Mouse (Mus musculus): ENCODE results near the gene Palmd. TPM values are rescaled to one million over a fixed set of nuclear protein-coding genes. Genes with fewer than 3 reads are reported as not detected.

Gene Palmd
- polyA plus RNA-seq, 1 experiment from 2014 or later = 2.6 TPM

DNA sequence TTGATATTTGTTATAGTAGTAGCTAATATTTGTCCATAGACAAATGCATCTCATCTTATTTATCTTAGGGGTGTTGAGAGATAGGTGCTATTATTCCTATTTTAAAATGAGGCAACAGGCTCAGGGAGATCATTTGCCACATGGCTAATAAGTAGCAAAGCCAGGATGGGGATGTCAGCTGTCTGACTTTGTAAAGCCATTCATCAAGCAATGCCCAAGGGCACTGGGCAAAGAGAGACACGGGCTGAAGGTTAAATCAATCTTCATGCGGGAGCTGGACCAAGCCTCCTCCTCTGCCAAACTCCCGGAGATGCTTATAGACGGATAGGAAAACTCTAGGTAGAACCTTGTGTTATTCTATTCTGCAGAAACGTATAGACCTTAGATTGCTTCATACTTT is 999 bp upstream of the Palmd start:
- H3K4me3 ChIP-seq = no peak overlapping the region
- DNase-seq (ENCODE audit: low spot score) = no peak
- no peak overlapping the region for H3K27ac ChIP-seq
- H3K27me3 ChIP-seq (ENCODE audit: insufficient read depth, poor library complexity, severe bottlenecking) = no peaks in the 10 kb centered on the region
- H3K36me3 ChIP-seq = no peaks in the 10 kb centered on the region
- WGBS = 70% methylated on average over 5 of the region's 5 CpGs
- H3K9me3 ChIP-seq = no peaks in the 10 kb centered on the region
- peaks cover 26% of the 10 kb centered on the region for H3K4me1 ChIP-seq (replicated peaks)

DNA sequence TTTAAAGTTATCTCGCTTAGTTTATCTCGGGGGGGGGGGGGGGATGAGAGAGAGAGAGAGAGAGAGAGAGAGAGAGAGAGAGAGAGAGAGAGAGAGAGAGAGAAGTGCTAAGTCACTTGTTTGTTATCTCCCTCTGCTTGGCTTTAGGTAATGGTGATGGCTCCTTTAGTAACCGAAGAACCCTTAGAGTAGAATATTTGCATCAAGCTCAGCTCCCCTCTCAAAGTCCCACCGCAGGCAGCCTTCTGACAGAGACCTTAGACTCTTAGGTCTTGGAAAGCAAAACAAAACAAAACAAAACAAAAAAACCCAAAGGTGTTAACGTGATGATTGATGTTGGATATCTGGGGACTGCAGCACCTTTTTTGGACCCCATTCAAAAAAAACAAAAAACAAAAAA is 216 bp upstream of the Palmd start:
- H3K27me3 ChIP-seq (ENCODE audit: insufficient read depth, poor library complexity, severe bottlenecking) = no peaks in the 10 kb centered on the region
- peak overlapping the region; percentile 77 for H3K27ac ChIP-seq
- DNase-seq (ENCODE audit: low spot score) = no peak
- H3K4me1 ChIP-seq (replicated peaks) = peaks cover 26% of the 10 kb centered on the region
- no peaks in the 10 kb centered on the region for H3K36me3 ChIP-seq
- H3K9me3 ChIP-seq = no peaks in the 10 kb centered on the region
- peak overlapping the region; percentile 49 for H3K4me3 ChIP-seq
- WGBS = 27% methylated on average over 5 of the region's 5 CpGs

DNA sequence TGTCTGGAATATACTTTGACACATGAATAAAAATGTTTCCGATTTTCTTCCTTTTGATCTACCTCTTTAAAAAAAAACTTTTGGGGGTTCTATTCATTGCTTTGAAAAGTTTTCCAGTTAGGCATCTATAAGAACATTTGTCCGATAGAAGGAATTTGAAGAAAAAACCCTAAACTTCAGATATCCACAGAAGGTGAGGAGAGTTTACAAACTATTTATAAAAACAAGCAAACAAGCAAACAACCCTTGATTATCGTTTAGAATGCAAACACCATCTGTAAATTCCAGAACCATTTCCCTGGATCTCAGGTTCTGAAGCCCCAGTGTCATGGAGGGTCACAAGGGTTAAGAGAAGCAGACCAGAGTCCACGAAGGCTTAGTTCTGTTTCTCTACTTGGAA is 820 bp downstream of the Palmd start, which contains the start of gene 4930455H04Rik:
4930455H04Rik (plus strand) TSS at position 301 of the 400 bp plus-strand sequence.
- Histone ChIP-seq H3K36me3 (no peaks in the 10 kb centered on the region), H3K4me3 (peak within 1 kb of the TSS; percentile 49), H3K4me1 (replicated peaks) (peaks cover 26% of the 10 kb centered on the region), H3K27me3 (ENCODE audit: insufficient read depth, poor library complexity, severe bottlenecking) (no peaks in the 10 kb centered on the region), H3K27ac (peak within 1 kb of the TSS; percentile 77), H3K9me3 (no peaks in the 10 kb centered on the region)
- DNase-seq (ENCODE audit: low spot score) = no peak
- WGBS = 74% methylated on average over 4 of the region's 4 CpGs

DNA sequence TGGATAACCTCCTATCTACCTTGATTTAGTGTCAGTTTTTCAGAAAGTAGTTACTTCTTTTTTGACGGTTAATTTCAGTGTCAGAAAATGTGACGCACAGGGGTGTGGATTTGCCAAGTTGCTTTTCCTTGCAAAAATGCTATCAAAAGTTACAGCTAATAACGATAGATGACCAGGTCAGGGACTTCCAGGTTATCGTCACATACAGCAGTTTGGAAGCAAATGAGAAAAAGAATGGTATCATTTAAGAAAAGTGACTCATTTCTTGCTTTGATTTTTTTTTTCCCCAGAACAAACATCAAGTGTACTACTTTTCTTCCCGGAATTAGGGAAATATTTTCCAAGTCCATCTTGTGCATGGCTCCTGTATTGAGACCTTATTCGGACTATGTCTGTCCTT is 1.4 kb downstream of the Palmd start:
- Histone ChIP-seq H3K27me3 (ENCODE audit: insufficient read depth, poor library complexity, severe bottlenecking) (no peaks in the 10 kb centered on the region), H3K4me3 (no peak overlapping the region), H3K4me1 (replicated peaks) (peaks cover 26% of the 10 kb centered on the region), H3K36me3 (no peaks in the 10 kb centered on the region), H3K27ac (no peak overlapping the region), H3K9me3 (no peaks in the 10 kb centered on the region)
- DNase-seq (ENCODE audit: low spot score) = no peak
- 93% methylated on average over 6 of the region's 6 CpGs for WGBS

DNA sequence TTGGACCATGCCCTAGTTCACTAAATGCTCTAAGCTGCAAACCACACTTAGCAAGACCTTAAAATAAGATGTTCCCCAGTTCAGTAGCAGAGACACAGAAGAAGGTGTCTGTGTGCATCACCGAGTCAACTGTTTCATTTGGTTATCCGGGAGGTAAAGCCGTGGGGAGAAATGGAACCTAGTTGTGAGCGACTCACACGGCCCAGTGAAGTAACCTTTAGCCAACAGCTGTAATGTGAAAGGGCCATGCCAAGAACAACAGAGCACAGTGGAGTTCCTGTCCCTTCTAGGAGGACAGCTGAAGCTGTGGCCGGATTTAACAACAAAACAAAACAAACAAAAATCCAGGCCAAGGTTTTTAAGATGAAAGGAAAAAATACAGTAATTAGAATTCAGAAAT is 2.0 kb downstream of the Palmd start:
- WGBS = 59% methylated on average over 6 of the region's 6 CpGs
- no peak overlapping the region for H3K4me3 ChIP-seq
- peaks cover 27% of the 10 kb centered on the region for H3K4me1 ChIP-seq (replicated peaks)
- no peaks in the 10 kb centered on the region for H3K9me3 ChIP-seq
- H3K36me3 ChIP-seq = no peaks in the 10 kb centered on the region
- no peaks in the 10 kb centered on the region for H3K27me3 ChIP-seq (ENCODE audit: insufficient read depth, poor library complexity, severe bottlenecking)
- no peak for DNase-seq (ENCODE audit: low spot score)
- H3K27ac ChIP-seq = no peak overlapping the region

DNA sequence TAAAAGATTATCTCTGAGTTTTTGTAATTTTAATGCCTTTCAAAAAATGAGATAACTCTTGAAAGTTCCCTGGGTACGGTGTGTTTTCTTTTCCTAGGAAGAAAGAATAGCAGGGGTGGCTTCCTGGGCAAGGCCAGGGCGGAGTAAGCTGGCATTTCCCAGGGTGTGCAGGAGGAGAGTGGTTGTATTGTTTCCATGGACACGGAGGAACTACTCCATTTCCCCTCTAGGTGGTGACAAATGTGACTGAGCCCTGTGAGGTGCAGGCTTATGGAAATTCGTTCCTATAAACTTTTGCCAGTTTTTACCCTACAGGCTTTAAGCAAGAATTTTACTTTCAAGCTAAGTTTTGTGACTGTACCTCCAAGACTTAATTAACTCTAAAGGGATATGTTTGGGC is 2.6 kb downstream of the Palmd start:
- Histone ChIP-seq H3K27ac (no peak overlapping the region), H3K27me3 (ENCODE audit: insufficient read depth, poor library complexity, severe bottlenecking) (no peaks in the 10 kb centered on the region), H3K9me3 (no peaks in the 10 kb centered on the region), H3K4me1 (replicated peaks) (peaks cover 33% of the 10 kb centered on the region), H3K36me3 (no peaks in the 10 kb centered on the region), H3K4me3 (no peak overlapping the region)
- DNase-seq (ENCODE audit: low spot score) = peak; percentile 28
- 25% methylated on average over 4 of the region's 4 CpGs for WGBS

DNA sequence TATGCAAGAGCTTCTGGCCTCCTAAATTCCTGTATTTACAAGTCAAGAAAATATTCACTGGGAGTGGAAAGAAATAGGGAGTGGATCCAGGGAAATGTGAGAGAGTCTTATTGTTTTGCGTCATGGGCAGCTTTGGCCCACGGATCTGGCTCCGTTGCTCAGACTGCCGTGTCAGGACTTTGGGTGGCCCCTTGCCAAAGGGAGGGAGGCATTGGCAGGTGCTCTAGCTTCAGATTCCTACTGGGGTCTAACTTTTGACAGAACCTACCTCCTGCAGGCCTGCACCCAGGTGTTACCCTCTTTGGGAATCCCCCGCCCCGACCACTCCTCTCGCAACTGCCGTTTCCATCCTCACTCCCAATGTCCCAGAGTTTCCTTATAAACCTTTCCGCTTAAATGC is 4.4 kb downstream of the Palmd start:
- H3K27ac ChIP-seq = no peak overlapping the region
- H3K4me3 ChIP-seq = no peak overlapping the region
- no peaks in the 10 kb centered on the region for H3K9me3 ChIP-seq
- WGBS = 92% methylated on average over 9 of the region's 9 CpGs
- DNase-seq (ENCODE audit: low spot score) = no peak
- H3K4me1 ChIP-seq (replicated peaks) = peaks cover 30% of the 10 kb centered on the region
- H3K36me3 ChIP-seq = no peaks in the 10 kb centered on the region
- H3K27me3 ChIP-seq (ENCODE audit: insufficient read depth, poor library complexity, severe bottlenecking) = no peaks in the 10 kb centered on the region

DNA sequence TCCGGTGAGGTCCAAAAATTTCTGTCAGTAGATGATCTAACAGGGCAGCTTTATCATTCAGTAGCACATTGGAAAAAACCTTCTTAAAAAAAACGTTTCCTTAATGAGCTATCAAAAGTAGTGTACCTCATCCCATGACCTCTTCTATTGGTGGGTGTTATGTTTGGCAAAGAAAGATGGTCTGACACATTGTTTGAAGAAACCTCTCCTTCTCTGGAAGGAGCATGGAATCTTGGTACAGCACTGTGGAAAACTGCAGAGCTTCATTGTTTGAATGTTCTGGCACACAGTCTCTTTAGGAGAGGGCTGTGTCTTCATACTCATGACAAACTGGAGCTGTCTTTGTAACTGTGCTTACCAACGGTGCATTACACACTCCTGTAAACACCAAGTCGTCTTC is 5.6 kb downstream of the Palmd start:
- 78% methylated on average over 4 of the region's 4 CpGs for WGBS
- peaks cover 17% of the 10 kb centered on the region for H3K4me1 ChIP-seq (replicated peaks)
- H3K27ac ChIP-seq = no peak overlapping the region
- no peak overlapping the region for H3K4me3 ChIP-seq
- DNase-seq (ENCODE audit: low spot score) = no peak
- no peaks in the 10 kb centered on the region for H3K9me3 ChIP-seq
- no peaks in the 10 kb centered on the region for H3K36me3 ChIP-seq
- no peaks in the 10 kb centered on the region for H3K27me3 ChIP-seq (ENCODE audit: insufficient read depth, poor library complexity, severe bottlenecking)

DNA sequence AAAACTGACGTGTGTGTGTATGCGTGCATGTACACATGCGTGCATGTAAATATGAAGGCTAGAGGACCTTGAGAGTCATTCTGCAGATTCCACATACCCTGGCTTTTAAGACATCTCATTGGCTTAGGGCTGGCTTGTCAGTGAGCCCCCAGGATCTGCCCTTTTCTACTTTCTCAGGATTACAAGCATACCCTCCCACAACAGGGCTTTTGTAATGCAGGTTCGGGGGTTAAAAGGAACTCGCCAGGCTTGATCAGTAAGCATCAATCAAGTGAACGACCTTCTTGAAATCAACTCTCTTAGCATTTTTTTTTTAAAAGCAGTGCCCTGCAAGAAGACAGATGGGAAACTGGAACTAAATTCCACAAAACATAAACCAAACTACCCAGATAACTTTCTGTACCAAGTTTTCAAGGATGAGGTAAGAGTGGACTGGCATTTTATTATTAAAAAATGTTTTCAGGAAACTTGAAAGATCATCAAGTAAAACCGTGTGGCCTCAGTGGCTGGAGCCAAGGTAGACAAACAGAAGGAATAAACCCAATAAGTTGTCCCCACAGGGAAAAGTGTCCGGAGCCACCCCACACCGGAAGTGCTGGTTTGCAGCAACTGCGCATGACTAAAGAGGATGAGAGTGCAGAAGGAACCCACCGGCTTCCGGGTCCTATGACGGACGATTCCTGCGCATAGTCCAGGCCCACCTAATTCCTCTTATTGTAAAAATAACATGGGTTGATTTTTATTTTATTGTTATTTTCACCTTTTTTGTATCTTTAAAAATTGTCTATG is 7.2 kb downstream of the Palmd start:
- H3K4me1 ChIP-seq (replicated peaks) = peaks cover 11% of the 10 kb centered on the region; the same call in 1 of the 2 replicates
- H3K36me3 ChIP-seq = no peaks in the 10 kb centered on the region
- DNase-seq (ENCODE audit: low spot score) = no peak
- WGBS = 70% methylated on average over 15 of the region's 15 CpGs
- no peak overlapping the region for H3K27ac ChIP-seq
- H3K9me3 ChIP-seq = no peaks in the 10 kb centered on the region
- H3K27me3 ChIP-seq (ENCODE audit: insufficient read depth, poor library complexity, severe bottlenecking) = no peaks in the 10 kb centered on the region
- no peak overlapping the region for H3K4me3 ChIP-seq

DNA sequence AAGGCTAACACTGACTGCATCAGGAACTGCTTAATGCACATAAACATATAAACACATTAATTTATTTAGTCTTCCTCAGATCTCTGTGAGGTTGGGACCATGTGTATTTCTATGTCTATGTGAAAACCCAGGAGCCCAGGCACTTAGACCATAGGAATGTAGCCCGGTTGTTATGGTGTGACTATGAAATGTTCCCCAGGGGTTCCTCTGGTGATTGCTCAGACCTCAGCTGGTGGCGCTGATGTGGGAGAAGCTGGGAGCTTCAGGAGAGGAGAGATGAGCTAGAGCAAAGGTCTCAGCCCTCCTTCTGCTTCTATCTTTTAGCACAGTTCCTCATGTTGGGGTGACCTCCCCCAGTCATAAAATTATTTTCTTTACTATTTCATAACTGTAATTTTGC is 8.4 kb downstream of the Palmd start:
- 79% methylated on average over 2 of the region's 2 CpGs for WGBS

DNA sequence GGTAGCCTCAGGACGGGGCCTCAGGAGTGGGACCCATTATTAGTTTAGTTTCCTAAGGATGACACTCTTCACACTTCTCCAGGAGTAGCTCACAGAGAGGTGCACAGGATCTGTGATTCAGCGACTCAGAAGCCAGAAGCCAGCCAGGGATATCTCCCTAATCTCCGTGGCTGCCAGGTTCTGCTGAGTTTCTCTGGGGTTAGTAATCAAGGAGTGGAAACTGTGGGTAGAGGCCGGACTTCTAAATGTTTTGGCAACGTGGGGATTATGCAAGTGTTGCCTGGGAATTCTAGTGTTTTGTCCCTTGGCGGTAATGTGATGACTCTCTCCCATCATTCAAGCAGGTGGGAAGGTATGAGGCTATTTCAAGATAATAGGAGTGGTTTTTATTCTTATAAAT is 13.7 kb downstream of the Palmd start:
- no peaks in the 10 kb centered on the region for H3K36me3 ChIP-seq
- H3K27ac ChIP-seq = no peak overlapping the region
- H3K4me3 ChIP-seq = no peak overlapping the region
- H3K27me3 ChIP-seq (ENCODE audit: insufficient read depth, poor library complexity, severe bottlenecking) = no peaks in the 10 kb centered on the region
- no peak for DNase-seq (ENCODE audit: low spot score)
- H3K4me1 ChIP-seq (replicated peaks) = no peaks in the 10 kb centered on the region
- WGBS = 76% methylated on average over 6 of the region's 6 CpGs
- no peaks in the 10 kb centered on the region for H3K9me3 ChIP-seq

More for the DNA sequence above, 8.4 kb downstream of the Palmd start:
- H3K36me3 ChIP-seq = no peaks in the 10 kb centered on the region
- DNase-seq (ENCODE audit: low spot score) = no peak
- H3K27ac ChIP-seq = no peak overlapping the region
- H3K4me3 ChIP-seq = no peak overlapping the region
- peaks cover 7% of the 10 kb centered on the region; the same call in 1 of the 2 replicates for H3K4me1 ChIP-seq (replicated peaks)
- no peaks in the 10 kb centered on the region for H3K9me3 ChIP-seq
- H3K27me3 ChIP-seq (ENCODE audit: insufficient read depth, poor library complexity, severe bottlenecking) = no peaks in the 10 kb centered on the region

DNA sequence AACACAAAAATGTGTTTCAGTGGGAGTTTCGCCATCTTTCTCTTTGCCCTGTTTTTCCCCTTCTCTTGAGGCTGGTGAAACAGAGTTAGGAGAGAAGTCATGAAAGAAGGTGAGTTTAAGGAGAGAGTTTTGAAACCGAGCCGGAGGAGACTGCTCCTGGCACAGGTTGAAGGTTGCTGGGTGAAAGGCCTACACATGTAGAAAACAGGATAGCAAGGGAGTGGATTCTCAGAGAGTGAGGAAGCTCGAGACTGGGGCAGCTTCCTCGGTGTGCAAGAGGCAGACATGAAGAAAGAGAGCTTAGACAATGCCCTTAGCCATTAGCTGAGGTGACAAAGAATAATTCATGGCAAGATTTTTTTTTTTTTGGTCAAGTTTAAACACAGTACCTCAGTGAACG is 15.4 kb downstream of the Palmd start:
- Histone ChIP-seq H3K36me3 (no peaks in the 10 kb centered on the region), H3K4me3 (no peak overlapping the region), H3K27ac (no peak overlapping the region), H3K9me3 (no peaks in the 10 kb centered on the region), H3K27me3 (ENCODE audit: insufficient read depth, poor library complexity, severe bottlenecking) (no peaks in the 10 kb centered on the region), H3K4me1 (replicated peaks) (no peaks in the 10 kb centered on the region)
- no peak for DNase-seq (ENCODE audit: low spot score)
- WGBS = 85% methylated on average over 6 of the region's 6 CpGs

DNA sequence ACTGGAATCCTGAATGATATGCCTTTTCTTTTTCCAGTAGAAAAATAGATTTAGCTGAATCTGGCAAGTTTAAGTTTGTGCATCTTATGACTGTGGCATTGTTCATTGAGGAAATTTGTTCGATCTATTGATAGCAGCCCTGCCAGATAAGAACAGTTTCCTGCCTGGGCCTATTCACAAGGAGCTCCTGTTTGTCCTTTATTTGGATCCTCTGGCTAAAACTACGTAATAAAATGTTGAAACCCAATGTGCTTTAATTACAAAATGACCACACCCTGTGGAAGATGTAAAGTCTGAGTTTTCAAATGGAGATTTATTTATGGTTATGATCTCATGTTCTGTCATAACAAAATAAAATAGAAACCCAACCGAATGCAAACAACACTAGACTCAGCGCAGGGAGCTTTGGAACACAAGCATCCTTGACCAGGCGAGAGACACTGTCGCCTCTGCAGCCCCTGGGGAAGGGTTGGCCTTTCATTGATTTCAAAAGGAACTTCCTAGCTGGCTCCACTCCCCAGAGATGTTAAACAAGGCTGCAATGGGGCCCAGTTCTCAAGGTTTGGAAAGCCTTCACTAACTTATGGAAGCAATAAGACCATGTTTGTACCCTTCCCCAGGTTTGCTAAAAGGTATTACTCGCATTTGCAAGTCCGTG is 16.4 kb downstream of the Palmd start:
- H3K27me3 ChIP-seq (ENCODE audit: insufficient read depth, poor library complexity, severe bottlenecking) = no peaks in the 10 kb centered on the region
- DNase-seq (ENCODE audit: low spot score) = no peak
- no peaks in the 10 kb centered on the region for H3K9me3 ChIP-seq
- H3K4me3 ChIP-seq = no peak overlapping the region
- H3K27ac ChIP-seq = no peak overlapping the region
- no peaks in the 10 kb centered on the region for H3K36me3 ChIP-seq
- H3K4me1 ChIP-seq (replicated peaks) = no peaks in the 10 kb centered on the region
- WGBS = 81% methylated on average over 8 of the region's 8 CpGs
